Mouse (Mus musculus): Measurements from ENCODE around the gene Gm20388.

GRCm38 (mm10) chr8:122955997-122956396 lies 3045.4 kb downstream of the Gm20388 start:
- TF ChIP-seq CTCF (IDR thresholded peaks at IDR 0.05; ENCODE audit: insufficient read depth, low read depth, low read length) (no peak), POLR2A (IDR thresholded peaks at IDR 0.05; ENCODE audit: insufficient read depth, low read depth, low read length) (no peak)

All from olfactory bulb, adult 2 months (tissue).